Mouse (Mus musculus): ENCODE measurements at regions not wholly inside any gene's neighbourhood (a gene's known extent, or its start where the extent isn't known, plus 50 kb on each side); places are given as distances from the start of the nearest gene placed in this dataset.
A peak's percentile ranks its signal among the peaks of the same experiment; 100 is the strongest.

DNA sequence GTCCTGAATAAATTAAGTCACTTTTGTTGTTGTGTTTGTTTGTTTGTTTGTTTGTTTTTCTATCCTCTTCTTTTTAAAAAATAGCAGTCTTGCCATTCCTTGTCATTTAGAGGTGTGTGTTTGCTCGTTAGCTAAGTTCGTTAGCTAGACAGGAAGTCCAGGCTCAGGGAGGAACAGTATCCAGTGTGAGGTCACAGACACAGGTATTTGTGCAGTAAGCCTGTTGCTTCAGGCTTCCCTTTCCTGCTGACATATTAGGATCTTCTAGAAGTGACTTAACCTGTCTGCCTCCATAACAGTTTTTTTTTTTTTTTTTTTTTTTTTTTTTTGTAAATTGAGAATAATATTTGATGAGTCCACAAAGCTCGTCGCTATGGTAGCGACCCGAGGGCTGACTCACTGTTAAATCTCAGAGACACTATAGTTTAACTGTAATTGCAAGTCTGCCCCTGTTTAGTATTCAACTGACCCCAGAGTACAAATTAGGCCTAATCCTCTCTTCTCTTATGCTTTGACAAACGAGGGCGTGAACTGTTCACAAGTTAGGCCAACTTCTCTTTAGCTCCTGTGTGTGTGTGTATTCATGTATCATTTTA lies 166.8 kb upstream of the Nrip1 start:
- intact Hi-C loops (cut with DNase I) = no loop called here

DNA sequence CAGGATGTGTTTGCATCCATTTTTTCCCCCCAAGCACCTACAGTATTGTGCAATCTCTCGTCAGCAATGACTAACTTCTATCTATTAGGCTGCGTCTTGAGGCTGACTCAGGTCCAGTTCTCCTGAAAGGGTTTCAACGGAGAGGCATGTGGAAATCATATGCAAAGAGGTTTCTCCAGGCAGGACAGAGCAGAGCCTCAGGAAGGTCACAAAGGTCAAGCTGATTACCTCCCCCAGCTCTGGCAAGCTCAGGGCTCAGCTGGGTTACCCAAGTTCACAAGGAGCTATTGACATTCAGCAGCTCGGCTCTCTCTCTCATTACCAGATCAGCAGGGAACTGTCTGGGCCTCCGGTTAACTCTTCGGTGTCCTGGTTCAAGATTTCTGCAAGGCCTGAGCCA lies 166.0 kb upstream of the Nrip1 start:
- intact Hi-C loops (cut with DNase I) = no loop called here
- peak in 1 of 2 experiments; percentile 20 for DNase-seq (ENCODE audit: extremely low spot score in 1 of 2, low spot score in 2 of 2)

More for the DNA sequence above, 166.8 kb upstream of the Nrip1 start:
- no peak for DNase-seq (ENCODE audit: extremely low spot score in 1 of 2, low spot score in 2 of 2)

DNA sequence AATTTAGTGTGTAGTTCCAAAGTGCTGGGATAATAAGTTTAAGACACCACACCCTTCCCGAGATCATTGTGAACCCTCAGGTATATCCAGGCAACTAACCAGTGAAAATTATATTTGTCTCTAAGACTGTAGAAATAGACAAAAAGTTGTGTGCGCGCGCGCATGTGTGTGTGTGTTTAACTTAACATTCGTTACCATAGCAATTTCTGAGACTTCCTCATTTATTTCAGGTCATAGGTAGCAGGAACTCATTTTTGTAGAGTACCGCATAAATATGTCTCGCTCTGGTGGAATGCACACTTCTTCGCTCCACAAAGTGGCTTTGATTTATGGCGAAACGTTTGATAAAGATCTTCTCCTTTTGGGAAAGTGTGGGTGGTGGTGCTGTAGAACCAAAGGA lies 164.2 kb upstream of the Nrip1 start:
- intact Hi-C loops (cut with DNase I) = no loop called here
- no peak for DNase-seq (ENCODE audit: extremely low spot score in 1 of 2, low spot score in 2 of 2)

DNA sequence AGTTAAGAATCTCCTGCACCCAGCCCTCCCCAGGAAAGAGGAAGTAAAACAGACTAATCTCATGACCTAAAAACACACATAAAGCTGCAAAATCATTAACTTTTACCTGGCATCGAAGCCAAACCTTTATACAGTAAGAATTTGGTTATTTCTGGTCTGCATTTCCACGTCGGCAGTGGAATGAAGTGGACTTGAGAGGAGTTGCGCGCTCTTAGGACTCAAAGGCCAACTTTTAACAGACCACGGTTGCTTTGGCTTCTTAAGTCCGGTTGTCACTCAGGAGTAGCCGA lies 159.2 kb upstream of the Nrip1 start:
- intact Hi-C loops (cut with DNase I) = no loop called here
- no peak for DNase-seq (ENCODE audit: extremely low spot score in 1 of 2, low spot score in 2 of 2)

DNA sequence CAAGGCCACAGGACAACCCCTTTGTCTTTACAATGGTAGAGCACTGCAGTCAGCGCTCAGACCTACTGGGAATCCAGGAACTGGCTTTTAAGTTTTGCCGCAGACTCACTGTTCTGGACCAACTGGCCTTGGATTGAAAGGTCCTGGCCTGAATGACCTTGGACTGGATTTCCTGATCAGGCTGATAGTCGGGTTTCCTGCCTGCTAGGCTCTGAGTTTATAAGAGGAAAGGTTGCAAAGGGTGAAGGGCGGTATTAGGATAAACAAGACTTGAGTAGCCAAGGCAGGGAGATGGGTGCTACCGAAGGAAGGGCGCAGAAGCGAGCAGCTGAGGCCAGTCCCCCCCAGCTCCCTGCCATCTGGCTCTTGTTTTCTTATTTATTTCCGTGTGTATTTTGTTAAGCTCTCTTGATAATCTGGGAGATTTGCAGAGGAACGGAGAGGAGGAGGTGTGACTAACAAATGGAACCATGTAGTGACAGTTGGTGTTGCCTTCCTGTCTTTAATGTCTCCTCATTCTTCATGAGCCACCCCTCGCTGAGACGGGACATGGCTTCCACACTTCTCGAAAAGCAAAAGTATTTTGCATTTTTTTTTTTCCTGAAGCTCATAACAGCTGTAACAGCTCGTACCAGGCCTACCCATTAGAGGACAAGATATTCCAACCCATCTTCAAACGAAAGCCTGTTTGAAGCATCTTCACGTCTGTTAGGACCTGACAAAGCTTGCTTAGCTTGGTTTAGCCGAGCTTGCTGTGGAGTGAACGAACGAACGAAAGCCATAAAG lies 158.7 kb upstream of the Nrip1 start:
- DNase-seq (ENCODE audit: extremely low spot score in 1 of 2, low spot score in 2 of 2) = no peak
- intact Hi-C loops (cut with DNase I) = no loop called here

DNA sequence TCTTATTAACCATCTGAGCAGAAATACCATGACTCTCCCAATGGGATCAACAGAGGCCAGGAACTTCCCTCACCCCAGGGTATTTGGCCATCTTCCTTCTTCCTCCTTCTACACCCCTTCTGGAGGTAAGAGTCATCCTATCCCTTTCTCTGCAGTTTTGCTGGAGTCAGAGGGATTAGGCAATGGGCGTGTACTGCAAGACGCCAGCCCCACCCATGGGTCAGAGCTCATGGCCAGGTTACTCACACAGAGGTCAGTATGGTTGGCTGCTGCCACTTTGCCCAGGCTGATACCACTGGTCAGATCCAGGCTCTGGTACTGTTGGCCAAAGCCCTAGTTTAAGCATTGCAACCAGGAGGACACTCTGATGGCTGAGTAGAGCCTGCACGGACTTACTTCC lies 157.3 kb upstream of the Nrip1 start:
- DNase-seq (ENCODE audit: extremely low spot score in 1 of 2, low spot score in 2 of 2) = no peak
- intact Hi-C loops (cut with DNase I) = no loop called here

DNA sequence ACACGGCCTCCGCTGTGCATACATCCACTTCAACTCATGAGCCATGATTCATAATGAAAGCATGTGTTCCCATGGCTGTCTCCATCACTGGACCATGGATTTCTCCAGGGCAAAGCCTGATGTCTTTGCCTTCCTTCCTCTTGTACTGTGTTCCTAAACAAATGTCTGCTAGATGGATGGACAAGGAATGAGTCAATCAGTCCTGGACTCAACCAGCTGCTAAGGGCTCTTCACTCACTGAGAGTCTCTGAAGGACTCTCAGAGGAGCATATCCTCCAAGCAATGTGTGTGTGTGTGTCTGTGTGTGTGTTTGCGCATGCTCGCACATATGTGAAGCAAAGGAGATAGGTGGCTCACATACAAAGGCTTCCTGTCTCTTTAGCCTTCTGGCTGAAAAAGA lies 156.0 kb upstream of the Nrip1 start:
- intact Hi-C loops (cut with DNase I) = no loop called here
- DNase-seq (ENCODE audit: extremely low spot score in 1 of 2, low spot score in 2 of 2) = no peak

DNA sequence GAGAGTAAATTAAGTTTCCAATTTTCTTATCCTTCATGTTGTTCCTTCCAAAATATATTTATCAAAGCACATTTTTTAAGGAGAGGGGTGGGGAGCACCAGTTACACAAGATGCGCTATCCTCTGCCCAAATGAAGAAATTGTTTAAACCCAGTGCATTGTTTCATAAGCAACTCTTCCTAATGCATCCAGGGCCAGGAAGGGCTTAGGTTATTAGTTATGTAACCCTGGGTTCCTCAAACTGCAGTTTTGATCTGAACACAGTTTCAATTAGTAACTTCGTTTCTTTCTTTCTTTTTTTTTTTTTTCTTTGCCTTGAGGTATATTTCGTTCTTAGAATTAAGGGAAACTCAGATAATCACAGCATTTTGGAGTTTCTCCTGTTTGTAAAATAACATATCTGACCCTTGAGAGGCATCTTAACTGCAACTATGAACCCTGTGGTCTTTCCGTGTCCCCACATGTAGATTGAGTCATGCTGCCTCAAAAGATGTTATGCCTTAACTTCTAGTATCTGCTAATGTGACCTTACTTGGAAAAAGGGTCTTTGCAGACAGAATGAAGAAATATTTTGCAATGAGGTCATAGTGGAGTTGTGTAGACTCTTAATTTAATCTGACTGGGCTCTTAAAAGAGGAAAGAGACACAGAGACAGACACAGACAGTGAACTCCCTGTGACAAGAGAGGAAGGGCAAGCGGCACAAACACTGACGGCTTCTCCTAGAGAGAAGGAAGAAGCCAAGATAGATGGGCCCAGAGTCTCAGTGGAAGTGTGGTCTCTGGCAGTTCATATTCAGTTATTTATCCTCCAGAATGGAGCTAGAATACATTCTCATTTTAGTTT lies 153.7 kb upstream of the Nrip1 start:
- no peak for DNase-seq (ENCODE audit: extremely low spot score in 1 of 2, low spot score in 2 of 2)
- intact Hi-C loops (cut with DNase I) = no loop called here

DNA sequence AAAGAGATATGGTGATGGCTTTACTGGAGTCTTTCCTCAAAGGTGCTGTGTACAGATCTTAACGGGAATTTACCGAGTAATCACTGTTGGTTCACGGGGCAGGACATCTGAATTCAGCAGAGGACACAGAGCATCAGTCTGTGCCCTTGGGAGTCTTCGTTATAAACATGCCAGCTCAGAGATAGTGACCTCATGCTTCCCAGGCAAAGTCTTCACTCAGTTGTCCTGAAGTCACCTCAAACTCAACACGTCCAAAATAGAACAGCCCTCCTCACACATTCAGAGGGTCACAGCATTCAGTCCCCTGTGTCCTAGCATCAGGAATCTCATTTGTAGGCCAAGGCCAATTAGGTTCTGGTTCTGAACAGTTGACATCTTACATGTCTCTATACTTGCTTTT lies 151.9 kb upstream of the Nrip1 start:
- no peak for DNase-seq (ENCODE audit: extremely low spot score in 1 of 2, low spot score in 2 of 2)
- intact Hi-C loops (cut with DNase I) = no loop called here

DNA sequence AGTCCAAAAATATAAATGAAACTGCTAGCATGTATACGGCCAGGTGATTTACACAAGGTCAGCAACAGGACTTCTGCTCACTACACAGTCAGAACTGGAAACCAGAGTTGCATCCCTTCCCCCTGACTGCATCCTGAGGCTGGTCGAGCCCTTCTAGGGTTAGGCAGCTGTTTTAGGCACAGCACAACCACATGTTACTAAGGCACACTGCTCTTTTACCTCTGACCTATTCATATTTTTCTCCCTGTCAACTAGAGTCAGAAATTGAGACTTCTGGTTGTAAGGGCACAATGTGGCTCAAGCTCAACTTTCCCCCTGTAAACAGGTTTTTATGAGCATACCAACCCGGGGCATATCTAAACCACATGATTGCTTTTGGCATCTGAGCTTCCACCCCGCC lies 151.3 kb upstream of the Nrip1 start:
- intact Hi-C loops (cut with DNase I) = no loop called here
- no peak for DNase-seq (ENCODE audit: extremely low spot score in 1 of 2, low spot score in 2 of 2)

DNA sequence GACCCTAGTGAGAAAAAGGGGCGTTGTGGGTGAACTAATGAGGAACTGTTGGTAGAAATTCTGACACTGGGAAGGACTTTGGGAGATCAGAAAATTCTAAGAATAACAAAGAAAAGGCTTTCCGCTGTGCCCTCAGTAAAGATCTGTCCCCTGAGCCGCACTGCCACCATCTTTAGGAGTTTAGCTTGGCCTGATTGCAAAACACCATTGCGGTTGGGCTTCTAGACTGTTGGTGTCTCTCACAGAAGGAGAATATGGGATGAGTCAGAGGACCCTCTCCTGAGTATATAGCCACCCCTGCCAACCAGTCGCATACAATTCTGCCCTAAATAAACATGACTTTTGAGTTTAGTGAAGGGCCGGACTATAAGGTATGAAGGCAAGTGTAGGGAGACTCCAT lies 147.5 kb upstream of the Nrip1 start:
- no peak for DNase-seq (ENCODE audit: extremely low spot score in 1 of 2, low spot score in 2 of 2)
- intact Hi-C loops (cut with DNase I) = no loop called here

DNA sequence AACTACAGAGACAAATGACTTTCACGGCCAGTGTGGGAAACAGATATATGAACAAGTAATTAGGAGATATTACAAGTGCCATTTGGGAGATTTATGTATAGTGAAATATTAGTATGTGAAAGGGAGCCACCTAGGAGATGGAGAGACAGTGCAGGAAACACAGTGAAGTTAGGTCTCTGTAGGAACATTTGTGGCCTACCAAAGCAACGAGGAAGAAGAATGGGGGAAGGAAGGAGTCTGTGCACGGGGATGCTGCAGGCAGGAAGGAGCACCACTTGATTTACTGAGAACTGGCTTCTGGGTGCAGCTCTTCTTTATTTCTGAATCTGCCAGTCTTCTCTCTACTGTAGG lies 147.0 kb upstream of the Nrip1 start:
- intact Hi-C loops (cut with DNase I) = no loop called here
- DNase-seq (ENCODE audit: extremely low spot score in 1 of 2, low spot score in 2 of 2) = no peak

DNA sequence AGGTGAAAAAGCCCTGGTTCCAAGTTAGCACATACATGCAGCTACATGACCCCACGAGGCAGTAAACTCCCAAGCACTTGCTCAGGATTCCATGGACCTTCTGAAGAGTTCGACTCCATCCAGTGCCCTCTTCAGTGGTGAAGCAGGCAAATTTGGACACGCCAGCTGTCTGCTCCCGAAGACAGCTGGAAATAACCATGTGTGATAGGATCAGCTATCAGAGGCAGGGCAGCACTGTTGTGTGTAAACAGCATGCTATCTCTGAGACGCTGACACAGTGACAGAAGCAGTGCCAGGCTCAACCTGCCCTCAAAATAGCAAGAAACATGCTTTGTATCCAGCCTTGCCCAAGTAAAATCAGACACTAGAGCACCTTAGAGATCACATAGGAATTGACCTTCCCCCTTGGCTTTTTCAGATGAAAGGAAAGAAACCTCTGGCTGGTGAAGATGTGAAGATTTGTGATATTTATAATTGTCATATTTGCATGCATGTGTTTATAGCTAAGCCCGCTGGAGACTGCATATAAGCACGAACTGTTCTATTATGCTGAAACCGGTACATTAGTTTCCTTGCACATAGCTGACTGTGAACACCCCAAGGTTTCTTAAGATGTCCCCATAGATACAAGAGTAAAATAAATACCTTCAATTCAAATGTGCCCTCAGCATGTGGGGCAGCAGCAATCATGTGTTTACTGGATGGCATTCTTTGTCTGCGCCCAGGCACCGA lies 146.4 kb upstream of the Nrip1 start:
- intact Hi-C loops (cut with DNase I) = no loop called here
- DNase-seq (ENCODE audit: extremely low spot score in 1 of 2, low spot score in 2 of 2) = no peak

DNA sequence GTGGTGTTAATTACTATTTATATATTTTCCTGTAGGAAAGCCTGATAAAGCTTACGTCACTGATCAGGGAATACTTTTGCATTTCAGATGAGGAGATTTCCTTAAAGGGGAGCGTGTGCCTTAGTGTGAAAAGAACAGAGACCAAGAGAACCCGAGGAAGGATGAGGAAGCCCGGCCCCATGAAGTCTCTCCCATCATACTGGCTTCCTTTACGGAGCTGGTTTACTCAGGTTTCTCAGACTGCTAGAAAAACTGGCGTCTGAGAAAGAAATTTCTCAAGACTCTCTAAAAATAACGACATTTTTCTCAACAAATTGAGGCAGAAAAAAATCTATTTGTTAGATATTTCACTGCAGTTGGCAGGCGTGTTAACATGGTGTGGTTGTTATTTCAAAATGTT lies 137.2 kb upstream of the Nrip1 start:
- intact Hi-C loops (cut with DNase I) = no loop called here
- peak in 1 of 2 experiments; percentile 13 for DNase-seq (ENCODE audit: extremely low spot score in 1 of 2, low spot score in 2 of 2)

DNA sequence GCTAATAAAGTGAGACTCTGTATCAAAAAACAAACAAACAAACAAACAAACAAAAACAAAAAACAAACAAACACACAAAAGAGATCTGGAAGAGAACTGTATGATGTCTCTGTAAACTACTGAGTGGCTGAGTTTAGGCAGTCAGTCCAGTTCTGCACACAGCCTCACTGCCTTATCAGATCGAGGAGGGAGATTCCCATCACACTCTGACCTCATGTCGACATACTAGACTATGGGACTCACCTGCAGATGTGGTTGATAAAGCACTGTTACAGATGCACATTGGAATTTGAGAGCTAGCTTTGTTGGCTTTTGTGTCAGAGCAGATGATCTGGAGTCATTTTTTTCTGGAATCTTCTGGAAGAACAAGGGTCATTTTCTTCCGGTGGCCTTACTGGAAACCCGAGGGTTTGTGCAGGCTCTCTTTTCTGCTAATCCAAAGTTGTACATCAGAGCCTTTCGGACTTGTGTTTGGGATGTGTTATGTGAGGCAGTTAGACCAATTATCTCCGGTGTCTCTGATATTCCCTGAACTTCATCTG lies 135.6 kb upstream of the Nrip1 start:
- no peak for DNase-seq (ENCODE audit: extremely low spot score in 1 of 2, low spot score in 2 of 2)
- intact Hi-C loops (cut with DNase I) = no loop called here

DNA sequence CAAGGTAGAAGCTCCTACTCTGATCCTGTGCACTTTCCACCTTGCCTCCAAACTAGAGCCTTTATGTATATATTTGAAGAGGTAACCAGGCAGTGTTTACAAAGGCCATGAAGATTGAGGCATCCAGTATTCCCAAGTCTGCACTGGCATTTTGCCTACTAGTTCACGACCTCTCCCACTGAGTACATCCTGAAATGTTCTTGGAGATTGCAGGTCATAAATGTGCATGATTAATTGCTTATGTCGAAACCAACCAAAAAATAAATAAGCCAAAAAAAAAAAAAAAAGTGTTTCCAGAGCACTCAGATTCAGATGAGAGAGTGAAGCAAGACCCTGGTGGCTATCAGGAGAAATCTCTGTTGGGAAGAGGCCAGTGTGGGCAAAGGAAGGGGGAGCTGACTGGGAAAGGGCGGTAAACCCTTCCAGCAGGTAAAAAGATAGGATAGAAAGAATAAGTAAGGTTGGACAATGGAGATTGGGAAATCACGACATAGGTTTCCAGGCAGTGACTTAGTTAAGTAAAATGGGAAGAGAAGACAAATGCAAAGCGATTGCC lies 133.6 kb upstream of the Nrip1 start:
- intact Hi-C loops (cut with DNase I) = no loop called here
- no peak for DNase-seq (ENCODE audit: extremely low spot score in 1 of 2, low spot score in 2 of 2)

DNA sequence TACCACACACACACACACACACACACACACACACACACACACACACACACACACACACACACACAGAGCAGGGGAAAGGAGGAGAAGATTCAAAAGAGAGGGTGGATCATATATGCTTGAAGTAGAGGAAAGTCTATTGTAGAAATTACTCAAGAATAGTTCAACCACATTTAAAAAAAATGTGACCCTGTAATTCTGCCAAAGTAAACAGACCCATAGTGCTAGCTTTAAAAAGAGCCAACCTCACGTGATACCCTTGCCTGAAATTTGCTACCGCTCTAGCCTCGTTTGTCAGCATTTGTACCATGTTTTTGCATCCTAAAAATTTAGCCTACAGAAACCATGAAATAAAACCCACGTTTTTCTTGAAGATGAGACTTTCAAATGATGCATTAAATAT lies 132.6 kb upstream of the Nrip1 start:
- intact Hi-C loops (cut with DNase I) = no loop called here
- DNase-seq (ENCODE audit: extremely low spot score in 1 of 2, low spot score in 2 of 2) = no peak

DNA sequence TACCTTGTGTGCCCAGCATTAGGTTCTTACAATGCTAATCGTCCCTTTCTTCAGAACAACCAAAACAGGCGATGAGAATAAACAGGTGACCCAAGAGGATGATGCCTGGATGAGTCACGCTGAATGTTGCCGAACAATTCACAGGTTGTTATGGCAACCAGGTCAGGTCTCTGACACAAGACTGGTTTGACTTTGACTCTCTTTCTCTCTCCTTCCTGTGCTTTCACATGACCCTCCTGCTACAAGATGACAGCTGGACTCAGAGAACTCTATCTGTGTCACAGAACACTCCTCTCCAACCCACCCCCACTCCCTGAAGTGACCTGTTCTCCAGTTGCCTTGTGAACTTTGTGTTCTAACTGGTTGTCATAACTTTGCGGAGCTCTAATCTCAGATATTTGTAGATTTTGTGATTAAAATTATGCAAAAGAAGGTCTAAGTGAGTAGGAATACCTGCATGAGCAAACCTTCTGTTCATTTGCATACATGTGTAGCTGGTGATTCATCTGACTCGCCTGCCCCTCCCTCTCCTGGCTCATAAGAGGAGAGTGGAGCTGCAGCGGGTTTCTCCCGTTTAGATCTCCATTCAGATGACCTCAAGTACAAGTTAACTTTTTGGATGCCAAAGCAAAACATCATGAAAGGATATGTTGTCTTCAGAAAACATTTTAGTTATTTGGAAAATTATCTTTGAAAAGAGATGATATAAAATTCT lies 126.2 kb upstream of the Nrip1 start:
- DNase-seq (ENCODE audit: extremely low spot score in 1 of 2, low spot score in 2 of 2) = no peak
- intact Hi-C loops (cut with DNase I) = no loop called here

DNA sequence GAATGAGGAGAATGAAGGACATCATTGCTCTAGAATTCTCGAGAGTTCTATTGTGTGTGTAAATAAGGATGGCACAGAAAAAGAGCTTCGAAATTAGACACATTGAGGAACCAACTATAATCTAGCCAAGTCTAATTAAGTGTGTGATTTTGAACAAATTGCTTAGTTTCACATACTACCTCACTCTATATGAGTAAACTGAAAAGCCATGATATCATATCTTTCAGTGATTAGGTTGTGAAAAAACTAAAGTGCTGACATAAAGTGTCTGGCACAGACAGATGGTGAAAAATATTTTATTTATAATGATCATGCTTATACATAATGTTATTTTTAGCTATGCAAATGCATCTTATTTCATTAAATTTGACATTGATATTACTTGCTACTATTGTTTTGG lies 124.6 kb upstream of the Nrip1 start:
- intact Hi-C loops (cut with DNase I) = no loop called here
- DNase-seq (ENCODE audit: extremely low spot score in 1 of 2, low spot score in 2 of 2) = no peak

All from left cerebral cortex, postnatal 10 days (tissue).